Mouse (Mus musculus) hindbrain, embryonic 14.5 days (tissue): ENCODE results near the gene Nat8f6. TPM values are rescaled to one million over a fixed set of nuclear protein-coding genes. Genes with fewer than 3 reads are reported as not detected.
"Not testable (repeated sequence)": the region's sequence is repeated elsewhere in the genome, so short reads cannot be mapped to it uniquely, and the experiment has no call there.

Experiments used
- ATAC-seq: fragments of 200-750 bp; cut with Nextera tagmentation; 2 replicates; pipeline ENCODE4 v1.8.0; 2017; ENCODE audit warnings: moderate number of reproducible peaks, mild to moderate bottlenecking, moderate TSS enrichment, moderate library complexity; ENCODE audit not compliant: low FRiP score
- DNase-seq: peaks from one replicate; pipeline ENCODE4 v3.0.0-alpha.2; 2015; ENCODE audit warnings: low spot score
- H3K27ac ChIP-seq: fragments of 300-500 bp; sonication (generic); 2 replicates; pipeline ENCODE4 v1.5.1; 2014; ENCODE audit warnings: mild to moderate bottlenecking, moderate library complexity
- H3K27me3 ChIP-seq: fragments of 300-500 bp; sonication (generic); 2 replicates; pipeline ENCODE4 v1.6.1; 2014; ENCODE audit warnings: mild to moderate bottlenecking, low read length, mixed read lengths; ENCODE audit not compliant: control insufficient read depth, insufficient read depth
- H3K36me3 ChIP-seq: fragments of 300-500 bp; sonication (generic); replicated peaks from 2 replicates; pipeline ENCODE4 v1.6.1; 2014; ENCODE audit not compliant: control insufficient read depth, insufficient read depth
- H3K4me1 ChIP-seq: fragments of 300-500 bp; sonication (generic); replicated peaks from 2 replicates; pipeline ENCODE4 v1.6.1; 2014; ENCODE audit warnings: antibody characterized with exemption, low read length, mixed read lengths; ENCODE audit not compliant: control insufficient read depth, insufficient read depth
- H3K4me2 ChIP-seq: fragments of 300-500 bp; sonication (generic); replicated peaks from 2 replicates; pipeline ENCODE4 v1.6.1; 2014; ENCODE audit warnings: mild to moderate bottlenecking, moderate library complexity
- H3K4me3 ChIP-seq: fragments of 300-500 bp; sonication (generic); replicated peaks from 2 replicates; pipeline ENCODE4 v1.5.1; 2014; ENCODE audit warnings: mild to moderate bottlenecking, low read length
- H3K9ac ChIP-seq: fragments of 300-500 bp; sonication (generic); 2 replicates; pipeline ENCODE4 v1.6.1; 2014
- H3K9me3 ChIP-seq: fragments of 300-500 bp; sonication (generic); 2 replicates; pipeline ENCODE4 v1.6.1; 2016; ENCODE audit warnings: low read length; ENCODE audit not compliant: control insufficient read depth
- WGBS: fragments of 180-500 bp; shearing (Covaris S2); extraction: QIAGEN DNeasy Blood & Tissue Kit; methylation state at CpG from one replicate; pipeline ENCODE4 v1.1.7; 2014; 5-methylcytosine and 5-hydroxymethylcytosine counted together
- microRNA-seq: library from miRNA; unstranded; fragments of <30 nt; microRNA quantifications from one replicate; pipeline ENCODE4, GENCODE M21; 2016
- polyA plus RNA-seq: library from polyadenylated mRNA; unstranded; fragments of >200 nt; fragmentation: Nextera tagmentation; extraction: Ambion mirVana; gene quantifications from 2 replicates; pipeline ENCODE4 v1.2.1, GENCODE M21; 2014

Gene Nat8f6
- polyA plus RNA-seq, 1 experiment from 2014 or later: not detected

GRCm38 (mm10) chr6:85763127-85764070 is 57.4 kb downstream of the Nat8f6 start:
- not testable (repeated sequence) for H3K4me3 ChIP-seq, H3K4me1 ChIP-seq, H3K9ac ChIP-seq, DNase-seq, H3K36me3 ChIP-seq, H3K4me2 ChIP-seq, H3K27ac ChIP-seq, H3K27me3 ChIP-seq, H3K9me3 ChIP-seq, ATAC-seq
- 92% methylated on average over 5 of the region's 6 CpGs for WGBS

DNA sequence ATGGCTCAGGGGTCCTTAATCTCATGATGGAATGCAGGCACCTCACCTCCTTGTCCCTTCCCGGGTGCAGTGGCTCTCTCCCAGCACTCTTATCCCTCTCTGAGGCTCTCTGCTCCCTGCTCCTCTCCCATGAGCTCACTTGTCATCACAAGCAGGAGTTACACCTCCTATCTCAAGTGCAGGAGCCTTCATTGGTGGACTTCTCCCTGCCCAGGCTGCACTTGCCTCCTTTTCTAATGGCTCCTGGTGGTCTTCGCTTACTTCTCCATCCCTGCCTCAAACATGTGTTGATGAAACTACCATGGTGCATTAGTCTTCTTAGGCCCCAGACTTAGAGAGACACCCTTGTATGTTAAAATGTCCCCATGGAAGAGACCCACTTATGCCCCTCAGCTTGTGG is 58.1 kb downstream of the Nat8f6 start:
- DNase-seq, H3K9me3 ChIP-seq, H3K4me2 ChIP-seq, H3K4me1 ChIP-seq, H3K27ac ChIP-seq, H3K27me3 ChIP-seq, H3K4me3 ChIP-seq, H3K9ac ChIP-seq, ATAC-seq, H3K36me3 ChIP-seq: not testable (repeated sequence)
- WGBS: 86% methylated on average over 1 of the region's 2 CpGs

Small RNAs within 50 kb of the gene (microRNA-seq; reads per million reads assigned to microRNA genes)
- not detected for gene Mir6375

Other genes with a start within 250 kb of the Nat8f6 start
- 5.0 and 5.6 TPM in 2 replicates for gene Alms1, start 233.4 kb downstream of the Nat8f6 start, polyA plus RNA-seq
- 0.11 TPM in 1 of 2 replicates, not detected in the other for gene Nat8f7, start 107.7 kb downstream of the Nat8f6 start, polyA plus RNA-seq
- 0.24 and 0.47 TPM in 2 replicates for gene Nat8f3, start 55.2 kb downstream of the Nat8f6 start, polyA plus RNA-seq
- not detected in 2 replicates for gene Nat8f5, start within 50 bp of the Nat8f6 start, polyA plus RNA-seq
- gene Nat8, start 11.1 kb upstream of the Nat8f6 start, polyA plus RNA-seq: 0.47 TPM in 1 of 2 replicates, not detected in the other
- not detected in 2 replicates for gene Nat8f2, start 48.2 kb upstream of the Nat8f6 start, polyA plus RNA-seq
- gene Nat8f4, start 83.9 kb upstream of the Nat8f6 start, polyA plus RNA-seq: 6.2 and 6.6 TPM in 2 replicates
- 43.5 and 49.2 TPM in 2 replicates for gene Tprkb, start 90.9 kb upstream of the Nat8f6 start, polyA plus RNA-seq
- gene Nat8f1, start 94.7 kb upstream of the Nat8f6 start, polyA plus RNA-seq: 14.6 and 17.9 TPM in 2 replicates
- 52.5 and 56.7 TPM in 2 replicates for gene Dusp11, start 140.7 kb upstream of the Nat8f6 start, polyA plus RNA-seq
- gene Figla, start 195.2 kb upstream of the Nat8f6 start, polyA plus RNA-seq: not detected in 2 replicates
- 102 and 111 TPM in 2 replicates for gene Add2, start 207.7 kb upstream of the Nat8f6 start, polyA plus RNA-seq